Mouse (Mus musculus): Measurements from ENCODE around the gene Rpl13. TPM values are rescaled to one million over a fixed set of nuclear protein-coding genes. Genes with fewer than 3 reads are reported as not detected.

The Rpl13 gene
- polyA plus RNA-seq, 1 experiment from 2014 or later, result 1,086 TPM

DNA sequence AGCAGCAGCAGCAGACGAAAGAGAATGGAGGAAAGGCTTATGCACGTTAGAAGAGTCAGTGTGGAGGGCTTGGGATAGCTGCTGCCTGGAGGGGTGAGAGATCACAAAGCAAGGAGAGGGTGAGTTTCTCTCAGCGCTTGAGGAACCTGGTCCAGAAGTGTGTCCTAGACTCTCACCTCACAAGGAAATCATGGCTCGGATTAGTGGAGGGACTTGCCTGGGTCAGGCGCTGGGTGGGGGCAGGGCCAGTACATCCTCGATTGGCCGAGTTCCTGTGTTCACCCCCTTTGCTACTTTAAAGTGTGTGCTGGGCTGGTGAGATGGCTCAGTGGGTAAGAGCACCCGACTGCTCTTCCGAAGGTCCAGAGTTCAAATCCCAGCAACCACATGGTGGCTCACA lies 33.7 kb downstream of the Rpl13 start:
- DNase-seq (ENCODE audit: low spot score) (no peak), ATAC-seq (no peak)
- H3K36me3 ChIP-seq (ENCODE audit: insufficient read depth, low read length), result no peaks in the 10 kb centered on the region
- H3K9me3 ChIP-seq (ENCODE audit: low read length), result no peaks in the 10 kb centered on the region
- no peak overlapping the region for H3K9ac ChIP-seq (replicated peaks; ENCODE audit: low read depth)
- no peak for TF ChIP-seq CTCF (IDR thresholded peaks at IDR 0.05)
- no peak for TF ChIP-seq EP300 (IDR thresholded peaks at IDR 0.05)
- WGBS, result 36% methylated on average over 9 of the region's 9 CpGs
- no peak overlapping the region for H3K27ac ChIP-seq (ENCODE audit: low read length)
- H3K4me2 ChIP-seq (replicated peaks; ENCODE audit: low read depth, low read length), result no peak overlapping the region
- H3K27me3 ChIP-seq (replicated peaks; ENCODE audit: insufficient read depth, low read length), result no peaks in the 10 kb centered on the region
- H3K4me3 ChIP-seq (ENCODE audit: low read depth, low read length), result no peak overlapping the region
- no peaks in the 10 kb centered on the region for H3K4me1 ChIP-seq (ENCODE audit: insufficient read depth, low read depth, low read length)

DNA sequence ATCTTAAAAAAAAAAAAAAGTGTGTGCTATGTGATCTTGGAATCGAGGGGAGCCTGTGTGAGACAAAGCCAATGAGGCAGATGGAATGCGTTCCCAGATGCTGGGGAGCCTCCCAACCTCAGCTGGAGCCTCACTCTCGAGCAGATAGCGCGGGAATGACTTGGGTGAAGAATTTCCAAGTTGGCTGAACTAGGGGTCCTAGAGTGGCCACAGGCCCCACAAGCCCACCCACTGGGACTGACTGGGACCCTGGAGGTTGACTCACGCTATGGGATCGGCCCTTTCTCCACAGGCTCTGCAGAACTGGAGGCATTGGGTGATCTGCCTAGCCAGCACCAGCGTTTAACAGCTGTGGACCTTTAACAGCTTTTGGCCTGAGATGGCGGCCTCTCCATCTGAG lies 34.1 kb downstream of the Rpl13 start:
- no peaks in the 10 kb centered on the region for H3K36me3 ChIP-seq (ENCODE audit: insufficient read depth, low read length)
- no peak overlapping the region for H3K27ac ChIP-seq (ENCODE audit: low read length)
- ATAC-seq (no peak), DNase-seq (ENCODE audit: low spot score) (no peak)
- no peak overlapping the region for H3K4me2 ChIP-seq (replicated peaks; ENCODE audit: low read depth, low read length)
- H3K27me3 ChIP-seq (replicated peaks; ENCODE audit: insufficient read depth, low read length), result no peaks in the 10 kb centered on the region
- no peaks in the 10 kb centered on the region for H3K9me3 ChIP-seq (ENCODE audit: low read length)
- H3K4me1 ChIP-seq (ENCODE audit: insufficient read depth, low read depth, low read length), result no peaks in the 10 kb centered on the region
- no peak overlapping the region for H3K4me3 ChIP-seq (ENCODE audit: low read depth, low read length)
- 70% methylated on average over 9 of the region's 9 CpGs for WGBS
- H3K9ac ChIP-seq (replicated peaks; ENCODE audit: low read depth), result no peak overlapping the region
- TF ChIP-seq EP300 (IDR thresholded peaks at IDR 0.05) (no peak), CTCF (IDR thresholded peaks at IDR 0.05) (no peak)

DNA sequence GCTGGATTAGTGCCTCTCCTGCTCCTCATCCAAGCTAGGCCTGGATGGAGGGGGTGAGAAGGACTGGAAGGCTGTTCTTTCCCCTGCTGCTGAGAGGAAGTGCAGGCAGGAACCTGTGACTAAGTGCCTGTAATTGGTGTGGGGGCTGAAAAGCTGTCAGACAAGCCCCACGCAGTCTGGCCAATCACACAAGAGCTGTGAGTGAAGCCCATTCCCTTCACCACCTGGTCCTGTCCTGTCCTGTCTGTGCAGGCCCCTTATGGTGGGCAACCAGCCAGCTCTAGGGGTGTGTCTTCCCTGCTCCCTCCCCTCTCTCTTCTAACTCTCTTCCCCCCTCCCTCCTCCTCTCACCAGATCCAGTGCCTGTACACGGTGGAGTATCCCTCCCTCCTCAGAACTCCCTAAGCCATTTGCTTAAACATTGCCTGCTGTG lies 35.5 kb downstream of the Rpl13 start:
- Histone ChIP-seq H3K27ac (ENCODE audit: low read length) (peak overlapping the region; percentile 35; the same call in 1 of the 2 replicates), H3K4me1 (ENCODE audit: insufficient read depth, low read depth, low read length) (0 out of 2 replicates have a peak, but pooled peaks cover 2% of the 10 kb centered on the region), H3K4me2 (replicated peaks; ENCODE audit: low read depth, low read length) (no peak overlapping the region), H3K36me3 (ENCODE audit: insufficient read depth, low read length) (no peaks in the 10 kb centered on the region), H3K9me3 (ENCODE audit: low read length) (no peaks in the 10 kb centered on the region), H3K27me3 (replicated peaks; ENCODE audit: insufficient read depth, low read length) (no peaks in the 10 kb centered on the region), H3K4me3 (ENCODE audit: low read depth, low read length) (no peak overlapping the region), H3K9ac (replicated peaks; ENCODE audit: low read depth) (no peak overlapping the region)
- TF ChIP-seq CTCF (IDR thresholded peaks at IDR 0.05) (no peak), EP300 (IDR thresholded peaks at IDR 0.05) (no peak)
- DNase-seq (ENCODE audit: low spot score) (peak; percentile 81), ATAC-seq (peak; percentile 47)
- WGBS, result 0% methylated on average over 2 of the region's 2 CpGs

DNA sequence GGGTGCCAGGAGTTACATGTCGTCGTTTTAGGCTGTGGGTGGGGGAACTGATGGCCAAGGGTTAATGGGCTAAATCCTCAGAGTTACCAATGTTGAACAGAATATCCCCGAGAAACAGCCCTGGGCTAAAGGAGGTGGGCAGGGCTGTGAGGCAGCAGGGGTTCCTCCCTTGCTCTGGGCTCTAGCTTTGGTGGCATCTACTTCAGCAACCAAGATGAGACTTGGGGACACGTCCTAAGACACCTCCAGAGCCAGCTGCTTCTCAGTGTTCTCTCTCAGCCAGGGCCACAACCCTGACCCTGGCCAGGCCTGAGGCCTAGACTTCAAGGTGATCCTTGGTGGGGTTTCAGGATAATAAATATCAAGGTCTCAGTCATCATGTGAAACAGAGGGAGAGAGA lies 36.6 kb downstream of the Rpl13 start:
- H3K27ac ChIP-seq (ENCODE audit: low read length), result no peak overlapping the region
- H3K27me3 ChIP-seq (replicated peaks; ENCODE audit: insufficient read depth, low read length), result no peaks in the 10 kb centered on the region
- no peak for DNase-seq (ENCODE audit: low spot score)
- TF ChIP-seq EP300 (IDR thresholded peaks at IDR 0.05) (no peak), CTCF (IDR thresholded peaks at IDR 0.05) (no peak)
- ATAC-seq, result no peak
- no peak overlapping the region for H3K4me3 ChIP-seq (ENCODE audit: low read depth, low read length)
- H3K4me2 ChIP-seq (replicated peaks; ENCODE audit: low read depth, low read length), result no peak overlapping the region
- no peaks in the 10 kb centered on the region for H3K36me3 ChIP-seq (ENCODE audit: insufficient read depth, low read length)
- WGBS, result 64% methylated on average over 4 of the region's 4 CpGs
- no peaks in the 10 kb centered on the region for H3K9me3 ChIP-seq (ENCODE audit: low read length)
- no peak overlapping the region for H3K9ac ChIP-seq (replicated peaks; ENCODE audit: low read depth)
- H3K4me1 ChIP-seq (ENCODE audit: insufficient read depth, low read depth, low read length), result 0 out of 2 replicates have a peak, but pooled peaks cover 2% of the 10 kb centered on the region

DNA sequence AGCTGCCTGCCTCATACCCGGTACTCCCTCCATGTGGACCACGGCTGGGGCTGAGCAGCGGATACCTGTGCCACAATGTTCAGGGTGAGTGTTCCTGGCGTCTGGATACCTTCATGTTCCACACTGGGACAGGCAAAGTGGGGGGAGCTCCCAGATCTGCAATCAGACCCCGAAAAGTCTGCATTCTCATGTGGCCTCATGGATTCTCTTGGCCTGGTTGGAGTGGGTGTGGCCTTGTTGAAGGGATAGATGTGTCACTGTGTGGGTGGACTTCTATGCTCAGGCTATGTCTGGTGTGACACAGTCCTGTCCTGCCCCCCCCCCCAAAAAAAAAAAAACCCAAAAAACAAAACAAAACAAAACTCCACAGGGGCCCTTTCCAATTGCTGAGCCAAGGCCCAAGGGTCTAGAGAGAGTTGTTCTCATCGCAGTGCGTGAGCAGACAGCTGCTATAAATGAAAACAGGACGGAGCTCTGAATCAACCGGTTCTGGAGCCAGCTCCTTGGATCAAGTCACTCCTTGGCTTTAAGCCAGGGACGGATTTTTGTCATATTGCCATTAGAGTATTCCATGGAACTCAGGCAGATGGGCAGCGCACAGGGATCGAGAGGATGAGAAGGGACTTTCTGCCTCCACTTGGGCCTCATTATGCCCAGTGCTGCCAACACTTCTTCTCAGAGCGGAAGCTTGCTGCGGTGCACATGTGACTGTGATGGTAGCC lies 39.8 kb downstream of the Rpl13 start:
- no peaks in the 10 kb centered on the region for H3K36me3 ChIP-seq (ENCODE audit: insufficient read depth, low read length)
- DNase-seq (ENCODE audit: low spot score), result peak; percentile 92
- peak; percentile 77 for ATAC-seq
- 49% methylated on average over 14 of the region's 14 CpGs for WGBS
- H3K27ac ChIP-seq (ENCODE audit: low read length), result peak overlapping the region; percentile 81
- no peak overlapping the region for H3K4me2 ChIP-seq (replicated peaks; ENCODE audit: low read depth, low read length)
- H3K9me3 ChIP-seq (ENCODE audit: low read length), result no peaks in the 10 kb centered on the region
- no peaks in the 10 kb centered on the region for H3K27me3 ChIP-seq (replicated peaks; ENCODE audit: insufficient read depth, low read length)
- H3K9ac ChIP-seq (replicated peaks; ENCODE audit: low read depth), result no peak overlapping the region
- H3K4me3 ChIP-seq (ENCODE audit: low read depth, low read length), result no peak overlapping the region
- TF ChIP-seq EP300 (IDR thresholded peaks at IDR 0.05) (peak; percentile 75), CTCF (IDR thresholded peaks at IDR 0.05) (no peak)
- H3K4me1 ChIP-seq (ENCODE audit: insufficient read depth, low read depth, low read length), result 0 out of 2 replicates have a peak, but pooled peaks cover 2% of the 10 kb centered on the region

GRCm38 (mm10) chr8:123145279-123145678 lies 43.1 kb downstream of the Rpl13 start:
- peak; percentile 27 for ATAC-seq
- Histone ChIP-seq H3K36me3 (ENCODE audit: insufficient read depth, low read length) (no peaks in the 10 kb centered on the region), H3K9ac (replicated peaks; ENCODE audit: low read depth) (no peak overlapping the region), H3K9me3 (ENCODE audit: low read length) (no peaks in the 10 kb centered on the region), H3K27ac (ENCODE audit: low read length) (no peak overlapping the region), H3K4me1 (ENCODE audit: insufficient read depth, low read depth, low read length) (0 out of 2 replicates have a peak, but pooled peaks cover 2% of the 10 kb centered on the region), H3K4me3 (ENCODE audit: low read depth, low read length) (no peak overlapping the region), H3K27me3 (replicated peaks; ENCODE audit: insufficient read depth, low read length) (no peaks in the 10 kb centered on the region), H3K4me2 (replicated peaks; ENCODE audit: low read depth, low read length) (no peak overlapping the region)
- DNase-seq (ENCODE audit: low spot score), result peak; percentile 86
- peak; percentile 76 for TF ChIP-seq CTCF (IDR thresholded peaks at IDR 0.05)
- TF ChIP-seq EP300 (IDR thresholded peaks at IDR 0.05), result no peak
- WGBS, result 46% methylated on average over 6 of the region's 6 CpGs
